Mouse (Mus musculus) heart, embryonic 15.5 days (tissue): Measurements from ENCODE around the gene Bmi1. TPM values are rescaled to one million over a fixed set of nuclear protein-coding genes. Genes with fewer than 3 reads are reported as not detected.

Experiments
- ATAC-seq: fragments of 200-750 bp; cut with Nextera tagmentation; replicated peaks from 2 replicates; pipeline ENCODE4 v1.8.0; 2017; ENCODE audit warnings: low read depth, moderate TSS enrichment; ENCODE audit not compliant: insufficient number of reproducible peaks, insufficient read depth, low FRiP score
- H3K27ac ChIP-seq: fragments of 300-500 bp; sonication (generic); 2 replicates; pipeline ENCODE4 v1.5.1; 2015; ENCODE audit warnings: mild to moderate bottlenecking, inconsistent platforms
- H3K27me3 ChIP-seq: fragments of 300-500 bp; sonication (generic); 2 replicates; pipeline ENCODE4 v1.6.1; 2015; ENCODE audit warnings: inconsistent platforms
- H3K36me3 ChIP-seq: fragments of 300-500 bp; sonication (generic); 2 replicates; pipeline ENCODE4 v1.6.1; 2015; ENCODE audit warnings: mild to moderate bottlenecking, inconsistent platforms
- H3K4me1 ChIP-seq: fragments of 300-500 bp; sonication (generic); replicated peaks from 2 replicates; pipeline ENCODE4 v1.6.1; 2015; ENCODE audit warnings: inconsistent platforms
- H3K4me2 ChIP-seq: fragments of 300-500 bp; sonication (generic); 2 replicates; pipeline ENCODE4 v1.6.1; 2015; ENCODE audit warnings: inconsistent platforms, mild to moderate bottlenecking, moderate library complexity
- H3K4me3 ChIP-seq: fragments of 300-500 bp; sonication (generic); 2 replicates; pipeline ENCODE4 v1.5.1; 2015; ENCODE audit warnings: mild to moderate bottlenecking, inconsistent platforms
- H3K9ac ChIP-seq: fragments of 300-500 bp; sonication (generic); 2 replicates; pipeline ENCODE4 v1.6.1; 2015; ENCODE audit warnings: mild to moderate bottlenecking, inconsistent platforms
- H3K9me3 ChIP-seq: fragments of 300-500 bp; sonication (generic); replicated peaks from 2 replicates; pipeline ENCODE4 v1.6.1; 2016; ENCODE audit warnings: inconsistent platforms
- WGBS: fragments of 180-500 bp; shearing (Covaris S2); methylation state at CpG from one replicate; pipeline ENCODE4 v1.1.7; 2015; ENCODE audit warnings: mixed read lengths; 5-methylcytosine and 5-hydroxymethylcytosine counted together
- polyA plus RNA-seq: library from polyadenylated mRNA; unstranded; fragments of >200 nt; fragmentation: Nextera tagmentation; extraction: Ambion mirVana; gene quantifications from 2 replicates; pipeline ENCODE4 v1.2.1, GENCODE M21; 2015

Bmi1 gene
- polyA plus RNA-seq, 1 experiment from 2014 or later = 14.0 TPM

DNA sequence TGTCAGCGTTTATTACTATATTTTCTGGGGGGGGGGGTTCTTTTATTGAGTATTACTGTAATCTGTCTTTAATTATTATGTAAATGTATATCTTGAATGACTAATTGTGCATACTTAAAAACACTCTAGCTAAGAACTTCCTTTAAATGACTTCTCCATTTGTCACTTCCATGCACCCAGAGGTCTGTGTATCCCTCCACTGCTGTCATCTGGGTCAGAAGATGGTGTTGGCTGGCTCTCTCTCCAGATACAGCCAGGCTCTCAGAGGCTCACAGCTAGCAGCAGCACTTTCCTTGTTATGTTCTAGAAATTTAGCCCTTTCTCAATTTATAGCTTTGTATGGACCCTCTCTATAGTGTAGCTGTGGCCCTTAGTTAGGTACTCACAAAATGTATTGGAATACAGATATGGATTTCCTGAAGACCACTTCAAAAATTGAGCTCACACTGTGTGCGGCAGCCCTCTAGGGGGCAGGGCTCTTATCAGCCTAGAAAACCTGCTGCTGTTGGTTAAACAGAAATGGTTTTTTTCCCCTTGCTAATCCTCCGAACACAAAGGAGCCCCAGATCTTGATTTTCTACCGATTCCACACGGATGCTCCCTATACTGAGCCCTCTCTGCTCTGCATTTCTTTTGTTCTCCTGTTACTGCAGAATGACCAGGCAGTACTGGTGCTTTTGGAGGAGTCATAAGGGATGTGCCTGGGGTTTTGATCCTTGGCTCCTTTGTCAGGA is 57.7 kb downstream of the Bmi1 start:
- no peaks in the 10 kb centered on the region for H3K9me3 ChIP-seq
- no peak overlapping the region for H3K27ac ChIP-seq
- H3K27me3 ChIP-seq = no peaks in the 10 kb centered on the region
- 35% methylated on average over 5 of the region's 5 CpGs for WGBS
- no peak overlapping the region for H3K4me2 ChIP-seq
- H3K36me3 ChIP-seq = no peaks in the 10 kb centered on the region
- H3K9ac ChIP-seq = no peak overlapping the region
- no peak for ATAC-seq
- H3K4me1 ChIP-seq = no peaks in the 10 kb centered on the region
- H3K4me3 ChIP-seq = no peak overlapping the region

Other genes starting within 250 kb of the Bmi1 start
- gene Commd3, start 4.6 kb upstream of the Bmi1 start, polyA plus RNA-seq = 177 and 206 TPM in 2 replicates
- gene Spag6, start 17.0 kb downstream of the Bmi1 start, polyA plus RNA-seq = 0.06 and 0.44 TPM in 2 replicates